Mouse (Mus musculus) bone marrow, adult 2 months (tissue): ENCODE measurements around the gene Slc6a3. TPM values are rescaled to one million over a fixed set of nuclear protein-coding genes. Genes with fewer than 3 reads are reported as not detected.

Source experiments
- H3K27ac ChIP-seq: fragments of 200-500 bp; 2 replicates; pipeline ENCODE4 v1.5.1; 2012; ENCODE audit warnings: low read depth, mild to moderate bottlenecking, control low read depth, inconsistent platforms, low read length; ENCODE audit not compliant: control insufficient read depth, poor library complexity, insufficient read depth
- H3K4me1 ChIP-seq: fragments of 200-500 bp; 2 replicates; pipeline ENCODE4 v1.6.1; 2011; ENCODE audit warnings: low read length; ENCODE audit not compliant: control insufficient read depth, insufficient read depth
- H3K4me3 ChIP-seq: fragments of 200-500 bp; replicated peaks from 2 replicates; pipeline ENCODE3; 2011; ENCODE audit warnings: mild to moderate bottlenecking, low read depth, low read length, control low read depth; ENCODE audit not compliant: control insufficient read depth
- CTCF ChIP-seq: fragments of 200-500 bp; IDR thresholded peaks from 2 replicates; pipeline ENCODE4 v1.5.1; 2011; ENCODE audit warnings: low read length, control low read depth; ENCODE audit not compliant: control insufficient read depth, insufficient read depth
- POLR2A ChIP-seq: fragments of 200-500 bp; IDR thresholded peaks from 2 replicates; pipeline ENCODE4 v1.6.1; 2011; ENCODE audit warnings: low read depth, mild to moderate bottlenecking, control low read depth, low read length, borderline replicate concordance; ENCODE audit not compliant: control insufficient read depth
- WGBS: fragments of 180-500 bp; shearing (Covaris S2); methylation state at CpG from one replicate; pipeline ENCODE4 v1.1.7; 2018; 5-methylcytosine and 5-hydroxymethylcytosine counted together
- polyA plus RNA-seq: library from polyadenylated mRNA; stranded (reverse); fragments of >200 nt; gene quantifications from 2 replicates; pipeline ENCODE4 v1.2.4, GENCODE M21; 2011; ENCODE audit warnings: low replicate concordance; ENCODE audit not compliant: missing spikeins, insufficient read depth, insufficient read length

Gene Slc6a3
- polyA plus RNA-seq, 1 experiment: 2.9 TPM

- Histone ChIP-seq H3K4me3 (no peak overlapping the region), H3K27ac (peak overlapping the region; percentile 49), H3K4me1 (peaks cover 6% of the 10 kb centered on the region; the same call in 1 of the 2 replicates)
- WGBS: 33% methylated on average over 6 of the region's 6 CpGs
- TF ChIP-seq POLR2A (no peak), CTCF (no peak)
Observed at GRCm38 (mm10) chr13:73499893-73500604, 36.5 kb upstream of the Slc6a3 start.

- Histone ChIP-seq H3K4me1 (peaks cover 6% of the 10 kb centered on the region; the same call in 1 of the 2 replicates), H3K27ac (no peak overlapping the region), H3K4me3 (no peak overlapping the region)
- TF ChIP-seq CTCF (peak; percentile 42), POLR2A (no peak)
- 58% methylated on average over 2 of the region's 2 CpGs for WGBS
Observed at GRCm38 (mm10) chr13:73502719-73503118, 33.8 kb upstream of the Slc6a3 start.

- 74% methylated on average over 7 of the region's 7 CpGs for WGBS
- TF ChIP-seq CTCF (peak; percentile 91), POLR2A (no peak)
- Histone ChIP-seq H3K4me3 (no peak overlapping the region), H3K27ac (no peak overlapping the region), H3K4me1 (no peaks in the 10 kb centered on the region)
Observed at GRCm38 (mm10) chr13:73505686-73506467, 30.7 kb upstream of the Slc6a3 start.

GRCm38 (mm10) chr13:73508817-73509550 lies 27.6 kb upstream of the Slc6a3 start:
- WGBS: 89% methylated on average over 8 of the region's 8 CpGs

GRCm38 (mm10) chr13:73509869-73510268 lies 26.7 kb upstream of the Slc6a3 start:
- TF ChIP-seq POLR2A (no peak), CTCF (no peak)
- WGBS: 87% methylated on average over 6 of the region's 6 CpGs
- no peak overlapping the region for H3K4me3 ChIP-seq
- H3K27ac ChIP-seq: no peak overlapping the region
- H3K4me1 ChIP-seq: no peaks in the 10 kb centered on the region

More at GRCm38 (mm10) chr13:73508817-73509550, 27.6 kb upstream of the Slc6a3 start:
- Histone ChIP-seq H3K4me3 (no peak overlapping the region), H3K4me1 (no peaks in the 10 kb centered on the region), H3K27ac (no peak overlapping the region)
- no peak for TF ChIP-seq POLR2A
- no peak for TF ChIP-seq CTCF

- TF ChIP-seq POLR2A (no peak), CTCF (peak; percentile 81)
- Histone ChIP-seq H3K27ac (no peak overlapping the region), H3K4me1 (no peaks in the 10 kb centered on the region), H3K4me3 (no peak overlapping the region)
- WGBS: 57% methylated on average over 13 of the region's 13 CpGs
Observed at GRCm38 (mm10) chr13:73512776-73513673, 23.5 kb upstream of the Slc6a3 start.

GRCm38 (mm10) chr13:73516886-73517285 lies 19.7 kb upstream of the Slc6a3 start:
- WGBS: 84% methylated on average over 4 of the region's 4 CpGs
- TF ChIP-seq CTCF (no peak), POLR2A (no peak)
- no peak overlapping the region for H3K27ac ChIP-seq

More at GRCm38 (mm10) chr13:73516886-73517285, 19.7 kb upstream of the Slc6a3 start:
- Histone ChIP-seq H3K4me3 (no peak overlapping the region), H3K4me1 (no peaks in the 10 kb centered on the region)
